Mouse (Mus musculus): ENCODE measurements around the gene Mettl21a. TPM values are rescaled to one million over a fixed set of nuclear protein-coding genes. Genes with fewer than 3 reads are reported as not detected.
"Not testable (repeated sequence)": the region's sequence is repeated elsewhere in the genome, so short reads cannot be mapped to it uniquely, and the experiment has no call there.

Mettl21a gene
- total RNA-seq, 2 experiments from 2014 or later, result 8.5 to 16.5 TPM

DNA sequence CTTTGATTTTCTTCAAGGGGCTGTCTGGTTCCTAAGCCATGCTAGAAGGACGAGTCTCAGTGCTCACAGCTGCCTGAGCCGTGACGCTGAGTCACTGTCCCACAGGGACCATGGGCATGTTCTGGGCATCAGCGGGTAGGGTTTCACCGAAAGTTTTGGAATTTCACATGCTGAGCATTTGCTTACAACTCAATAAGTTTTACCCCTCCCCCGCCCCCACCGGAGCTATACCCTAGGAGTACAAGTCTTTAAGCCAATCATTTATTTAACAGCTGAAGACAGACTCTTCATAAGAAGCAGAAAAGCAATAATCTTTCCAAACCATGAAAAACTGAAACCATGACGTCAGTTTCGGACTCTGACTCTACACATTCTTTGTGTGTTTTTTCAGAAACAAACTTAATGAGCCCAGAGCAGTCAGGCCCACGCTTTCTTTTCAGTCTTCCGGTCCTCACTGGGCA lies 1.5 kb downstream of the Mettl21a start:
- no peak for DNase-seq (ENCODE audit: low spot score in 2 of 2)

DNA sequence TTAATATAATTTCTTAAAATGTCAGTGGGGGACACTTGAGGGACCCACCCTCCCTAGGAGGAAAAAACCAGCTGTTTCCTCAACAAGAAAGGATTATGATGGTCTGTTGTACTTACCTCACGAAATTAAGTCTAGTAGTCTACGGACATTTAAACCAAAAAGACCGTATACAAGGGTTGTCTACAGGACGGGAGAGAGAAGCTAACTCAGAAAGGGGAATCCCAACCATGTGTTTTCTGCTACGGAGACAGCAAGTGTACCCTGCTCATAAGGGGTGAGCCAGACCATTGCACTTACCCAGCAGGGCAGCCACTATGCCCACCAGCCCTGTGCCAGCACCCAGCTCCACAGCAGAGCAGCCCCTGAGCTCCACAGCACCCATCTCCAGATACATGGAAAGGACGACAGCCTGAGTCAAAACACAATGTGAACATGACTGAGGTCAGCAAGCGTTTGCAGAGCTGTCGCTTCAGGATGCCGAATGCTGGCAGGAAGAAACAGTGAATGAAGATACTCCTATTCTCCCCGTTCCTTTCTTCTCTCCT lies 2.2 kb downstream of the Mettl21a start:
- DNase-seq (ENCODE audit: low spot score in 2 of 2), result no peak

DNA sequence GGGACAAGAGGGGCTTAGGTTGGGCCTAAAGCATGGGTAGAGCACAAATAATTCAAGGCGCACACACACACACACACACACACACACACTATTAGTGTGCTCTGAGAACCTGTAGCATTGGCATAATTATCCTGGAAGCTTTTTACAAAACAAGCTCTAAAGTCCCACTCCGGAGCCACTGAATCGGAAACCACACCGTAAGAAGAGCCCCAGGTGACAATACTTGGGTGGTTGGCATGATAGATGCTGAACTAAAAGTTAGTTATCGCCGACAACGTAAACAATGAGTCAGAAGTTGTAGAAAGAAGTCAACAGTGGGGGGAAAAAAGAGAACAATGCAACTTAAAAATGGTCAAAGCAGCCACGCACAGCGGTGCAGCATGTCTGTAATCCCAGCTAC lies 2.7 kb downstream of the Mettl21a start:
- DNase-seq (ENCODE audit: low spot score in 2 of 2), result no peak

DNA sequence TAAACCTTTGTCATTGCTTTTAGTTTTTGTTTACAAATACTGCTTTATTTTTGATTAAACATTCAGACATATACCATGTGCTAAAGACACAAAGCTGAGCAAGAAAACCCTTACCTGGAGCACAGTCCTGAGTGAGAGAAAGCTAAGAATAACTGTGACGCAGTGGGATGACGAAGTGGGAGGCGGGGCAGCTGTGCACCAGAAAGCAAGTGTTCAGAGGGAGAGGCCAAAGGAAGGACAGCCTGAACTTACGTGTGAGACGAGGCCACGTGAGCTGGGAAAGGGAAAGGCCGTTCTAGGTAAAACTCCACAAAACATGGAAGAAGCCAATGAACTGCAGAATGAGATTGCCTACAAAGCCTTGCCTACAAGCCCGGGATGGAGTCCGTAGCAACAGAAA lies 7.1 kb downstream of the Mettl21a start:
- no peak for DNase-seq (ENCODE audit: low spot score in 2 of 2)

DNA sequence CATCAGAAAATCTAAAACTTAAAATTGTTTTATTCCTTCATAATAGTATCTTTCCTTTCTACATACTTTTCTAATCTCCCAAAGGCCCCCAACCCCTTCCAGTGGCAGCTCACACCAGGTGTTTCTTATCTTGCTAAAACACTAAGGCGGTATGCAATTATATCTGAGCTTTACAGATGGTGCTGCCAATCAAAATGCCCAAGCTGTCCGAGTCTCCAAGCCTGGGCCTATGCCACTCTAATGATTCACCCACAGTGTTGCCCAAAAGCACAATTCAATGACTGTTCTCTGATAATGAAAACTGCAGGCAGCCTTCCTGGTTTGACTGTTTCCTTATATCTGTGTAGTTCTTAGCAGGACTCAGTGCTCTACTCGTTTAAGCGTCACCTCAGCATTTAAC lies 7.9 kb downstream of the Mettl21a start:
- DNase-seq (ENCODE audit: low spot score in 2 of 2), result no peak

DNA sequence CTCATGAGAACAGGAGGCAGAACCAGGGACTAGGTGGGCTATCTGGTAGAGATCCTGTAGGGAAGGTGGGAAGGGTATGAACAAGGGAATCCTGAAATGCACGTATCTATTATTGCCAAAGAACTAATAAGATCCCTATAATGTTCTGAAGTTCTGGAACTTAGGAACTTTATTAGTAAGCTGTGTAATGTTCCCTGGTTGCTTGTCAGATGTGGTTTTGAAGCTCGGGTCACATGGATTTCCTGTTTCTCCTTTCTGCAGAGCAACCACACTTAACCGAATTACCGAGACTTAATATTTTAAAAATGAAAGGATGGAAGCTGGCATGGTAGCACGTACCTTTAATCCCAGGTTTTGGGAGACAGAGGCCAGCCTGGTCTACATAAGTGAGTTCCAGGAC lies 13.7 kb downstream of the Mettl21a start:
- DNase-seq (ENCODE audit: low spot score in 2 of 2), result no peak

DNA sequence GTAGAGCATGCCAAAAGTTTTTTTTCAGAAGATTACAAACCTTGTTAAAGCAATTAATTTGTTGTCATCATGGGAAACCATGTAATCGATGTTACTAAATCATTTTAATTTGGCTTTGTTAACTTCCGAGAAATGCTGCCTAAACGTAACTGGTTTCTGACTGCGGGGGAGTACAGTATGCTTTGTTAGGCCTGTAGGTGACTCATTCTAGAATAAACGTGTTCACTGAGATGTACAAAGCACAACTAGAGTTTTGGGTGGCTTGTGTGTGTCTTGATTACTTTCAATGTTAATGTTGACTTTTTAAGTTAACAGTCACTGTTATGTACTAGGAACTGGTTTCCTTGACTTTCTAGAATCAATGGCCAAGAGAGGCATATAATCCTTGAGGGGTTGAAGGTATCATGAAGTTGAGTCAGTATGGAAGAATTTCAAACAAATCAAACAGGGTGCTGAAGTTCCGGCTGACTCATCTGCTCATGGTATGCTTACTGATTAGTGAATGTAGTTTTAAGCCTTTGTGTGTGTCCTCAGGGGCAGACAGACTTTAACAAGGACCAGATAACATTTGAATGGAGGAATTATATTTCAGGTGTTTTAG lies 15.7 kb downstream of the Mettl21a start:
- DNase-seq (ENCODE audit: low spot score in 2 of 2), result no peak

DNA sequence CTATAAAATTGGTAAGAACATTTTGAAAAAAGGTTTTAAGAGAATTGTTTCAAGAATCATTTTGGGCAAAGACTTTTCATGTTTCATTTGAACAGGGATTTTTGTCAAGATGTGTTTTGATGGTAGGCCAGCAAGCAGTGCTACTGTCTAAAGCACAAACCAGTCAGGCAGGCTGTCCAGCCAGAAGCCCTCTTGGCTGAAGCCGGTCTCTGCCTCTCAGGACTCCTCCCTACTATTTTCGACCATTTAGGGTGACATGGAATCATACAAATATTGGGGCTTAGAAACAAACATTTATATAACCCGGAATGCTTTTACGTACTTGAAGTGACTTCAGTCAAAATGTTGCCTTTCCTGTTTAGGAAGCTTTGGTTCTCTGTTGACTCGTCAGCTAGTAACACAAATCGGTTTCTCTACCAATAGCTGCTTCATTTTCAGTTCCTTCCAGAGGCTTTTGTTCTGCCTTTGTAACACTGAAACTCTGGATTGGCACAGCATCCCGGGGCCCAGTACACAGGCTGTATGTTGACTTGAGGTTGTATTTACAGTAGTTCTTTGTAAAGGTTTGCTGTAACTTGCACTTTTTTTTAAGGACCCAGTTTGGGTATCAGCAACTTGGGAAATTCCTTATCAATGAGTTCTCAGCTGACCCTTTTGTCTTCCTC lies 16.5 kb downstream of the Mettl21a start:
- no peak for DNase-seq (ENCODE audit: low spot score in 2 of 2)

DNA sequence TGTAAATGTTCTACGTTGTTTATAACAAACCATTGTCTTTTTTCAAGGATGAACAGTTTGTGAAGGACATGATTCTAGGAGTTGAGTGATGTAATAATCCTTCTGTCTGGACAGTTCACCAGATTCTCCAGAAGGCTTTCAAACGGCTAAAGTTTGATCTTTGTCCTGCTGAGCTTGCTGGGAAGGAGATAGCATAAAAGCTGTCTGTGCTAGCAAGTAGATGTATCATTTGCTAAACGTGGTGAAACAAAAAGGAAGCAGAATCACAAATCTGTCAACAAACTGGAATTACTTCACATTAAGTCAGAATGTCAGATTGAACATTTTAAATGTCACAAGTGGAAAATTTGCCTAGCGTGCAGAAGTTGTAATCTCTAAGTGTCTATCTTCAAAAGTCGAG lies 18.1 kb downstream of the Mettl21a start:
- DNase-seq (ENCODE audit: low spot score in 2 of 2), result no peak

DNA sequence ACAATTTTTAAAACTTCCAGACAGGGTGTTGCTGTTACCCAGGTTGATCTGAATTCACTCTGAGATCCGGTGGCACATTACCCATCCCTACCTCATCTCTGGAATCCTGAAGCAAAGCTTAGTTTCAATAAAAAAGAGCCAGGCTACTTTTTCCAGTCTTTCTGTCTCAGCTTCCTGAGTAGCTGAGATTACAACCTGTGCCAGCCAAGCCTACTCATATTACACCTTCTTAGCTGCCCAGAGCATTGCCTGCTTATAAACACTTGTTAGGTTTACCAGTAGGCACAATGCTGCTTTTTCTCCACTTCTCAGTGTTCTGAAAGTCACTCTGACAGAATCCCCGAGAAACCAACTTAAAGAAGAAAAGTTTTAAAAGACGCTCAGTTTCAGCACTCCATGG lies 38.2 kb downstream of the Mettl21a start:
- no peak for DNase-seq (ENCODE audit: low spot score in 2 of 2)

DNA sequence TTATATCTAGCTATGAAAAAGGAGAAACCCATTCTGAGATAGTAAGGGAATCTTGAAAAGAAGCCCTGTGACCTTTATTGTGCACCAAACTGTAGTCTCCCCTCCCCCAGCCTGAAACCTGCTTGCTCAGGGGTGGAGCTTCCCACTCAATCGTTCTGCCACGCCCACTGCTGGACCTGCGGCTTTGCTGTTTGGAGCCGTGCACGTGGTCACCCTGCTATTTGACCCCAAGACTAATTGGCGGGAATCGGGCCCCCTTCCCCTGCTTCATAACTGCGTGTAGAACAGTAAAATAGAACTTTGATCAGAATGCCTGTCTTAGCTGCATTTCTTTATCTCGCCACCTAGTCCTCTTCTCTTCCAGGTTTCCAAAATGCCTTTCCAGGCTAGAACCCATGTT lies 39.1 kb downstream of the Mettl21a start:
- DNase-seq (ENCODE audit: low spot score in 2 of 2), result not testable (repeated sequence)

DNA sequence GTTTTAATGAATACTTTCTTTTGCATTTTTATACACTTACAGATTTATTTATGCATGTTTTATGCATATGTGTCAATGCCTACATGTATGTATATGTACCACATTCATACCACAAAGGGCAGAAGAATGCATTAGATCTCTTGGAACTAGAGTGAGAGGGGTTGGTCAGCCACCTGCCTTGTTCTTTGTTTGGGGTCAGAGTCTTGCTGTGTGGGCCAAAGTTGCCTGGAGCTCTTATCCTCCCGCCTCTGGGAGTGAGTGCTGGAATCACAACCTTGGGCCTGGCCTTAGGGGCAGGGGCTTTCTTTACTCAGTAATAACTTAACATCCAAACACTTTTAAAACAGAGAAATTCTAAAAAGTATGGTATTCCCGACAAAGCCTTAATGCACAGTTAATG lies 40.3 kb downstream of the Mettl21a start:
- no peak for DNase-seq (ENCODE audit: low spot score in 2 of 2)

DNA sequence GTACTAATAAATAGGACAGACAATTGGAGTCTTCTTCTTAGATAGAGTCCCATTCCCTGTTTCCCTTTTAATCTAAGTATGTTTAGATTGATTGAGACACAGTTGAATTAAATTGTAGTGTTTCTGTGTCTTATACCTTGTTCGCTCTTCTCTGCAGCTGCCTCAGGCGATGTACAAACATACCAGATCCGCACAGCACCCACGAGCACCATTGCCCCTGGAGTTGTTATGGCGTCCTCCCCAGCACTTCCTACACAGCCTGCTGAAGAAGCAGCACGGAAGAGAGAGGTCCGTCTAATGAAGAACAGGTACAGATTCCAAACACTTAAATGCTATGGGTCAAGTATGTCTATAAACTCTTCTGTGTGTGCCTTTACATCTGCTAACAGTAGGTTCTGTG lies 41.0 kb downstream of the Mettl21a start:
- no peak for DNase-seq (ENCODE audit: low spot score in 2 of 2)

DNA sequence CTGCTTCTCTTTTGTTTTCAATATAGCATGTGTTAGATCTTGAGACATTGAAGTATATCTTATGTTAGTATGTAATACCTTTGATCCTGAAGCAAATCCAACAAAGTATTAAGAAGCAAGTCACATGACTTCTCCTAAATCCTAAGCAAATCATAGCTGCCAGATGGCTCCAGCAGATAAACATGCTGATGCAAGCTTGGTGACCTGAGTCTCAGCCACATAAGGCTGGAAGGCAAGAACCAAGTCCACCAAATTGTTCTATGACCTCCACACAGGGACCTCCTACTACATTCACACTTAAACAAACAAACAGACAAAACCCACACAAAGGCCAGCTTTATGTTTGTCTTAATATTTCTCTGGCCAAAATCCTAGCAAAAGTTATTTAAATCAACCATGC lies 48.8 kb downstream of the Mettl21a start:
- no peak for DNase-seq (ENCODE audit: low spot score in 2 of 2)

DNA sequence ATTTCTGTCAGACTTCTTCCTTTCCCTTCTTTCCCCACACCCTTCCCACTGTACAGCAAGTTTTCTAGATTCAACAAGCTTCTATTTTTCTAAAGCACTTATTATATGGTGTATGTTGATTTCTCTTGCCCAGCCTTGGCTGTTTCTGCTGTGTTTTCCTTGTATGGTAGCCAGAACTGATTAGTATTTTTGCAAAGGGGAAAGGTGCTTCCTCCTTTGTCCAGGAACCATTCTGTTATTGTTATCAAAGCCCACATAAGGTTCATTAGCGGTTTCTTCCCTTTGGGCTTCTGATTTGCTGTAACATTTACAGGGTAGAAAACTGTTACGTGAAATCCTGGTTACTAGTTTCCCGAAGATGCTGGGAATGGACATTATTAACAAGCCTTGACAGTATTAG lies 56.9 kb downstream of the Mettl21a start:
- DNase-seq (ENCODE audit: low spot score in 2 of 2), result no peak

Other genes with a start within 250 kb of the Mettl21a start
- gene Creb1, start 84.6 kb downstream of the Mettl21a start, total RNA-seq (2021), result 10 to 100 TPM; 35.6 to 40.6 TPM
- gene Ccnyl1, start 73.2 kb upstream of the Mettl21a start, total RNA-seq (2021), result 10 to 100 TPM; 15.9 to 16.5 TPM
- 10 to 100 TPM; 15.9 to 20.5 TPM for gene Fzd5, start 120.5 kb upstream of the Mettl21a start, total RNA-seq (2021)